Mouse (Mus musculus): ENCODE results near the gene Ccna1.

Ccna1 gene

DNA sequence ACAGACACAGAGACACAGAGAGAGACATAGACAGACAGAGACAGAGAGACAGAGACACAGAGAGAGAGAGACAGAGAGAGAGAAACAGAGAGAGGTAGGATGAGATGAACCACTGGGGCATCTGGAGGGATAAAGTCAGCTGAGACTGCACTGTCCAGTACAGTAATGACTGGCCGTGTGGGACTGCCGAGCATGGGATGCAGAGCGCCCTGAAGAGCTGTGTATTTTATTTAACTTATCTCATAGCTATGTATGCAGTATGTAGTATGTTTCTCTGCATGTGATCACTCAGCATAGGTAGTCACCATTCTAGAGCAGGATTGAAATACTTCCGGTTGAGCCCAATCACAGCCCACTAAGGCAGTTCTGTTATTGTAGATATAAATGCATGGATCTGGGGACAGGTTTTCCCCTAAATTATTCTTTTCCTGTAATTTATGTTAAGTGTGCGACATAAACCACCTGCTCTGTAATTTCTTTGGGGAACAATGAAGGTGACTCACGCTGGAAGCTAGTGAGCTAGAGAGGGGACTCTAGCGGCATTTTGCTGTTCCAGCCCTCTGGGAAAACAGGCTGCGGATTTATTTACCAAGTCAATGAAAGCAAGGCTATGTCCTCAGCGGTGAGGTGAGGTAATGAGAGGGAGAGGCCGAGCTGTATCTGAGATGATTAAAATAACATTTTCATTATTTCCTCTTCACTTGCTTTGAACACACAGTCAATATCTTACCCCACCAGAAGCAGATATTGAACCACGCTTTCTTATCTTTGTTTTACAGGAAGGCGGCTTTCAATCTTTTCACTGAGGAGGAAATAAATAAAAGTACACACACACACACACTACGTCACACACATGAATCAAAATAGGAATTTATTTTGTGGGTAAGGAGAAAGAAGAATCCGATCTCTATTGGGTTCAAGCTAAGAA lies 10.7 kb upstream of the Ccna1 start:
- DNase-seq: no peak

DNA sequence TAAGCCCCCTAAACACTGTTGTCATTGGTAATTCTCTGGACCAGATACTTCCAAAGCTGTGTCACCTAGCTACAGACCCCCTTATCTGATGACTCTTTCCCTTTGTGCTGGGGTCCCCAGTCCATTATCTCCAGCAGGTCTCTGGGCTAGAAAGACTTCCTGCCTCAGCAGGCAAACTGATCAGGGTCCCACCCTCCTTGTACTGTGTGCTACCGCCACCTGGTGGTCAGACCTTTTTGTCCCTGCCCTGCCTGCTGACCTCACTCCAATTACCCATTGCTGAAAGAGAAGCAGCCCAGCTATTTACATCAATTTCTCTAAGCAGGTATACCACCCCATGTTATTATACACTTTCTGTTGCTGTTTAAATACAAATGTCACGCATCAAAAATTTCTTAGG lies 9.1 kb upstream of the Ccna1 start:
- DNase-seq: peak in 1 of 2 experiments; percentile 37

DNA sequence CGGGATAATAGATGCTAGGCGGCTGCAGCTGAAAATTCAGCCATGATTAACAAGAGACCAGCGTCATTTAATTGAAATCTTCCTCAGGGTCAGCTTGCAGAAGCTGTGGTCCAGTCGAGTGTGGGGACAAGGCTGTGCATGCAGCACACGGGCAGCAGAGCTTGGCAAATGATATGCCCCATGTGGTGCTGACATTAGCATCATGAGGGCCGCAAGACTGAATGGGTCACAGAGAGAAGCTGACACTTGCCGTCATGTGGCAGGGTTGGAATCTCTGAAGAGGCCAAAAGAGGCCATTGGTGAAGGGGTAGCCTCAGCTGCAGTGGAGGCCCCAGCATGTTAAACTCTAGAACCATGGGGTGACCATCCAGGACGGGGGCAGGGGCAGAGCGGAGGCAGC lies 7.4 kb upstream of the Ccna1 start:
- no peak for DNase-seq

DNA sequence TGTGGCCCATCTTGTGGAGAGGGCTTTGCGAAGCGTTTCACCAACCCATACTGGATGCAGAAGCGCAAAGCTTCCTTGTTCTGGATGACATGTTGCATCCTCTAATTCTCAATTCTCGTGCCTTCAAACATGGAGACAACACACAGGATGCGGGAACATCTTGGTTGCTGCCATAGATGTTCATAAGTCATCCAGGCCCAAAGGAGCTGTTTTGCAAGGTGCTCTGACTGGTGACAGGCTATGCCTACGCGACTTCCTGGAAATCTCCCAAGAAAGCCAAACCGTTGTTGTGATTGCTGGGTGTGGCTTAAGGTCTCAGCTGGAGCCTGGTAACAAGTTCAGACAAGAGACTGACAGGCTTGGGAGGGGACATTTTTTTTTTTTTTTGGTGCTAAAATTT lies 1.1 kb upstream of the Ccna1 start:
- DNase-seq: no peak

DNA sequence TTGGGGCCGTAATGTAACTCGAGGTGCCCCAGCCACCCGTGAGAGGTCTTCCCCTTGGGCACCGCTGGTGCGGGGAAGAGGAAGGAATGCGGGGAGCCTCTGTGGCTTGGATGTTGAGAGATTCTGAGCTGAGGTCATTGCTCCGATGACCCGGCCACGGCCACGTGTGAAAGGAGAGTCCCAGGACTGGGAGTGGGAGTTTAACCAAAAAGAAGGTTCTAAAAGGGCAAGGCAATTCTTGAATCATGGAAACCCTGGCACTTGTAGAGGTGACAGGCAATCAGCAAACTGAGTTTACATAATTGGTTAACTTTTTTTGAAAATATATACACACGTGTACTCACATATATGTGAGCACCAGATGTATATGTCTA lies 433 bp upstream of the Ccna1 start:
- no peak for DNase-seq

DNA sequence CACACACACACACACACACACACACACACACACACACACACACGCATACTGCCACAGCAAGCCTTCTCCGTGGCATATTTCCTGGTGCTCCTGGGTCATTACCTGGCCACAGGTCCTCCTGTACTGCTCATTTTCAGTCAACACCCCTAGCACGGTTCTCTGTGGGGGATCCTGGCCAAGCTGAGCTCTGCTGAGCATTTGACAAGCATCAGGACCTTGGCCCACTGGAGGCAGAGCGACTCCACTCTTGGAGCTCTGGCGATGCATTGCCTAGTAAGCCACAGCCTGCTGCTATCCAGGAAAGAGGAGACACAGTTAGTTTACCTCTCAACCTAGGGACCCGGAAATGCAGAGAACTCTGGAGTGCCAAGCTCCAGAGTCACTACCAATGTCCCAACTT lies 1.1 kb downstream of the Ccna1 start:
- DNase-seq: no peak

DNA sequence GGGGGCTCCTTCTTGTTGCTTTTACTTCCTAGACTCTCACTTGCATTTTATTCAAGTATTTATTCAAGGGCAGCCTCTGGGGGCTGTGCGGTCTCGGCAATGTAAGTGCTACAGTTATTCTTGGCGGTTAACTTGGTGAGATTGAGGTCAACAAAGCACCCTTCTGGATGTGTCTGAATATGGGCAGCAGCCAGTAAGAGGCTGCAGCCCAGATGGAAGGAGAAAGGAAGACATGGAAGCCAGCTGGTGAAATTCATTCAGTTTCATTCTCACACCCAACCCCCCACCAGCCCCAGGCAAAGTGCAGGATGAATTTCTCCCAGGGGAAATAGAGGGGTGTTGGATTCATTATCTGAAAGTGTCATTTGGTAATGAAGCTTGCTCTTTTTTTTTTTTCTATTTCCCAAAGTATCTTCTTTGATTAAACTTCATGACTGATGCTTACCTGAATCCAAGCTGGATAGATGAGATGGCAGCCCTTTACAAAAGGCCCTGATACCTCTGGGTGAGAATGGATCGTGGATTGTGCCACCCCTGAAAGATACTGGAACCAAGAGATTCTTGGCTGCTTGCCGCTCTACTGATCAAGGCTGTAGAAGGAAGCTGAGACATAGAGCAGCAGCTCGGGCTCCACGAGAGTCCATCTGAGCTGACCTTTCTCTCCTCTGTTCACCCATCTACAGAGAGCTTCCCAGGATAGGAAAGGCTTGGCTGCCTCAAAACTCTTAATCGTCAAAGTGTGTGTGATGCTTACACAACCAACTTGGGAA lies 10.5 kb downstream of the Ccna1 start:
- DNase-seq: no peak

DNA sequence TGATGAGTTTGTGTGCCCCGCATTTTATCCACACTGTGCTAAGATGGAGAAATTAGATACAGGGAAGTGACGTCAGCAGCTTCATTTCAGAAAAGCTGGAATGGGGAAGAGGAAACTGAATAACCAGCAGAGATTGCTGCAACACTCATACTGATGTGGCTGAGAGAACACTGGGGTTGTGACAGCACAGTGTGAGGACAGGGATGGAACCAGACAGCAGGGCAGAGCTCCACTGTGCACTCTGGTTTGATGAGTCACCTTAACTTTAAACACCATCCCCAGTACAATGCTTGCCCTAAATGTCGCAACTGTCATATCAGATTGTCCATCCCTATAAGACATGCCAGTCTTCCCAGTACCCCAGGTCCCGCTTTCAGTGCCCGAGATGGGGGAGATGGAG lies 17.7 kb downstream of the Ccna1 start:
- no peak for DNase-seq

DNA sequence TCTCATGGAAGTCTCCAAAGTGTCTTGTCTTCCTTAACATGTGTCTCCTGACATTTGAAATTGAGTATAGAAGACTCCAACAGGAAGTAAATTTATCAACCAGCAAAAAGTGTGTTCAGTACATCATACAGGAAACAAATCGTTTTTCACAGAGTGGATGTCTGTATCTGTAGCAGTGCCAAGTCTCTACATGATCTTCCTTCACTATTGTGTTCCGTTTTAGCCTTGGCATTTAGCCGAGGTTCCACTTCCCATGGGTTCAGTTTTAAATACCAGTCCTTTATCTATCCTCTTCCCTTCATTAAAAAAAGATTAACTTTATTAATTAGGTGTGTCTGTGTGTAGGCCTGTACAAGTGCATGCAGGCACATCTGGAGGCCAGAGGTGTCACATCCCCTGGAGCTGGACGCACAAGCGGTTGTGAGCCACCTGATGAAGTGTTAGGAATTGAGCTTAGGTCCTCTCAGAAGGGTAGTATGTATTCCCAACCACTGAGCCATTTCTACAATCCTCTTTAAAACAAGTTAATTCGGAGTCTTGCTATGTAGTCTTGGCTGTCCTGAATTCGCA lies 27.9 kb downstream of the Ccna1 start:
- no peak for DNase-seq

DNA sequence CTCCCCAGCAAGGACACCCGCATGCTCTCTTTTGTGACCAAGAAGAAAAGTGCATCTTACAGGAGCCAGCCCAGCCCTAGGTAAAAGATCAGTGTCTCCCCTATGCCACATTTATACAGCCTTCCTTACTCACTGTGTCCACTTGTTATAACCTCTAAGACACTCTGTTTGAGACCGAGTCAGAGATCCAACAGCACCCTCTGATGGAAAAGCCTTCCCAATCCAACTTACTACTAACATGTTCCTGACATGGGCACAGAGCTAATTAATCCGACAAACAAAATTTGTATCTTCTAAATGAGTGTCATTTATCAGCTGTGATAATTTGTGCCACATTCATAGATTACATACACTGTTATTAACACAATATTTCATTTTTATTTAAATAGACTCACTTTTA lies 29.8 kb downstream of the Ccna1 start:
- no peak for DNase-seq

DNA sequence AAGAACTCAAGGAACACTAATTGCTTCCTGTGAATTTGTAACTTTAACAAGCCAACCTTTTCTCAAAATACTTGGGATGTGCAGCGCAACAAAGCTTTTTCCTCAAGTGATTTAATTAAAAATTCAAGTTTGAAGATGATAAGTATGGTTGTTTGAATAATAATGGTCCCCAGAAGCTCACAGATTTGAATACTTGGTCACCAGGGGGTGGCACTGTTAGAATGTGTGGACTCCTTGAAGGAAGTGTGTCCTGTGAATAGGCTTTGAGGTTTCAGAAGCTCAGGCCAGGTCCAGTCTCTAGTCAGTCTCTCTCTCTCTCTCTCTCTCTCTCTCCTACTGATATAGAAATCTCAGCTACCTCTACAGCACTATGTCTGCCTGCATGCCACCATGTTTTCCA lies 32.0 kb downstream of the Ccna1 start:
- no peak for DNase-seq

DNA sequence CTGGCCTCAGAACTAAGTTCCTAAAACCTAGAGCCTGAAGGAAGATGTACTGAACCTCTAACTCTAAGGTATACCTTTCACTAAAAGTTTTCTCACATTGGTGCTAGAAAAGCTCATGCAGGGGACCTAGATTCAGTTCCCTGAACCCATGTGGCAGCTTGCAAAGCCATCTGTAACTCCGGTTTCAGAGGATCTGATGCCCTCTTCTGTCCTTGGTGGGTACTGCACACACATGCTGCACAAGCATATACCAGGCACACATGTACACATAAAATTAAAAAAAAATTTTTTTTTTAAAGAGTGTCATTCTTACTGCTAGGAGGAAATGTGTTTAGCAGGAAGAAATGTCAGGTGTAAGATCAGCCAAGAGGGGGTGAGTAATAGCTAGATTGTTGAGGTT lies 33.1 kb downstream of the Ccna1 start:
- no peak for DNase-seq

DNA sequence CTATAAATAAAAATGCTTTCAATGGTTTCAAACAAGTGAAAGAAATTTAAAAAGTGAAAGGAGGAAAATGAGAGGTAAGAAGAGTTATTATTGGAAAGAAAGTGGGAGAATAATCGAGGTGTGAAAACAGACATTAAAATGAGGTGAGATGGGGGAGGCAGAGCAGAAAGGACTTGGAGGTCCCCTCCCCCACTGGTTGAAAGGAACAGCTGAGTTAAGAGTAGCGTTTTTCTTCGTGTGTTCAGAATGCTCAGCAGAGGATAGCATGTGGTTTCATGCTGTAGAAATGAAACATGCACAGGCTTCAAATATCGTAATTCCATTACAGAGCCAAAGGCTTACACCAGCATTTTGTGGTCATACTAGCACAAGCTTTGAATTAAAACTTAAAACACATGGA lies 42.8 kb downstream of the Ccna1 start:
- no peak for DNase-seq

DNA sequence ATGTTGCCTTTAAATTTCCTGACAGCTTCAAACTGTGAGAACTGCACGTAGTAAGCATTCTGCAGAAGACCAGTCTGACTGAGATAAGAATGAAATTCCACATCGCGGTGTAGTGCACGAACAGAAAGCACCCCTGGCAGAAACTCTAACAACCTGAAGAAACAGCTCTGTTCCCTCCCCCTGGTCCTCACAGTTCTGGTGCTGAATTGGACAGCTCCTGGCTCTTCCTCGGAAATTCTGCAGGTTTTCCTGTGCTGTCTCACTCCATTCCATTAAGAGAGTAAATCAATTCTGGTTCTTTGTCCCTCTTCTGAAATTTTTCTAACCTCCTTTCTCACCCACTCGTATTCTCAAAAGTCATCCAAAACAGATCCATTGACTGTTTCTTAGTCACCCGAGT lies 43.6 kb downstream of the Ccna1 start:
- no peak for DNase-seq

DNA sequence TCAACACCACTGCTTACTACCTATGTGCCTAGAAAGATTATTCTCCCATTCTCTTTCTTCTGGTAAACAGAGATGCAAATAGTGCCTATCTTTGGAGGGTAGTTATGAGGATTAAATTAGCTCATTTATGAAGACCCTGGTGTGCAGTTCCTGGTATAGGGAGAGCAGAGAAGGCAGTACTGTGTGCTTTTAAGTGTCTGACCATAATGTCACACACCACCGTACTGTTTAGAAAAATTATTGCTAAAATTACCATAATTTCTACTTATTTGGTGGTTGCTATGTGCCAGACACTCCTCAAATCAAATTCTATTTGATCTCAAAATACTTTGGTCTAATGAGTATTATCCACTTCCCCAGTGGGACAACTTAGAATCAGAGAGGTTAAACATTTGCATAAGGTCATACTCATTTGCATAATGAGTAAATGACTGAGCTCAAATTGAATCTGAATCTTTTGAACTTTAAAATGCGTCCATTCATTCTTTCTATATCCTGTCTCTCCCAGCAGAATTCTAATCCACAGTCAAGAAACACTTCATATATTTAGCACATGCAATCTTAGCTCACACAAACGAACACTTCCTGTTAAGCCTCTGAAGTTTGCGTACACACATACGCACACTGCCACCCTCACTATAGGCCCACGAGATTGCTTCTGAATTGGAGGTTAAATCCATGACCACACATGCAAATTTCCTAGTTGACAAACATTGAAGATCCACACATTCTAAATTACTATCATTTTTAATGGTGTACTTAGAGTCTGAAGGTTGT lies 46.1 kb downstream of the Ccna1 start:
- no peak for DNase-seq

DNA sequence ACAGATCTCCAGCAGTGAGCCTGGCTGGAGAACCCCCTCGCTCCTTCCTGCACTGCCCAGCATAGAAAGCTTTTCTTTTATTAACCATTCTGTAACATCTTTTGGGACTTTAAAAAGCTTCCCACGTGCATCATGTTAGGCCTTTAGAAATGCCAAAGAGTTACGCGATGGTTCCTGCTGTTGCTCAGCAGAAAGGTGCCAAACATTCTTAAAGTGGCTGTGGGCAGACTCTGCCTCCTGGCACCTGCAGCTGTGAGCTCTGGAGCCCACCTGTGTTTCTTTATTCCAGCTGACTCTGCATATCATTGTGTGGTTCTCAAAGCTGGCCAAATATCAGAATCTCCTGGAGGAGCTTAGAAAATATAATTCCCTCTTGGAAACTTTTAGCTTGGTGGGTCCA lies 51.3 kb downstream of the Ccna1 start:
- DNase-seq: no peak

DNA sequence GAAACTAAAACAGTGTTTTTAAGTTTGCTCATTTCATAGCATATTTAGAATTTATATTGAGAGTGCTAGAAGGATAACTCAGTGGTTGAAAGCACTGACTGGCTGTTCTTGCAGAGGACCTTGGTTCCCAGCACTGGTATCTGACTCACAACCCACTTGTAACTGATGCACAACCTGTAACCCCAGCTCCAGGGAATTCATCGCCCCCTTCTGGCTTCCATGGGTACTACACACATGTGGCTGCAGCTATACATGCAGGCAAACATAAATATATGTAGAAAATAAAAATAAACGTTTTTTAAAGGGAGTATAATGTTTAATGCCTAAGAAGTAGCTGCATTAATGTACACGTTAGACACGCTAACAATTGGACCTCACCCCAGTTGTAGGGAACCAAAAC lies 53.6 kb downstream of the Ccna1 start:
- no peak for DNase-seq

Measured in spleen, adult 18-20 months (tissue).